Mouse (Mus musculus) right cerebral cortex, postnatal 14 days (tissue): Measurements from ENCODE around the gene Parp1.
A peak's percentile ranks its signal among the peaks of the same experiment; 100 is the strongest.

Source experiments
- DNase-seq: peaks from one replicate; pipeline ENCODE4 v3.0.0; 2022

The Parp1 gene

DNA sequence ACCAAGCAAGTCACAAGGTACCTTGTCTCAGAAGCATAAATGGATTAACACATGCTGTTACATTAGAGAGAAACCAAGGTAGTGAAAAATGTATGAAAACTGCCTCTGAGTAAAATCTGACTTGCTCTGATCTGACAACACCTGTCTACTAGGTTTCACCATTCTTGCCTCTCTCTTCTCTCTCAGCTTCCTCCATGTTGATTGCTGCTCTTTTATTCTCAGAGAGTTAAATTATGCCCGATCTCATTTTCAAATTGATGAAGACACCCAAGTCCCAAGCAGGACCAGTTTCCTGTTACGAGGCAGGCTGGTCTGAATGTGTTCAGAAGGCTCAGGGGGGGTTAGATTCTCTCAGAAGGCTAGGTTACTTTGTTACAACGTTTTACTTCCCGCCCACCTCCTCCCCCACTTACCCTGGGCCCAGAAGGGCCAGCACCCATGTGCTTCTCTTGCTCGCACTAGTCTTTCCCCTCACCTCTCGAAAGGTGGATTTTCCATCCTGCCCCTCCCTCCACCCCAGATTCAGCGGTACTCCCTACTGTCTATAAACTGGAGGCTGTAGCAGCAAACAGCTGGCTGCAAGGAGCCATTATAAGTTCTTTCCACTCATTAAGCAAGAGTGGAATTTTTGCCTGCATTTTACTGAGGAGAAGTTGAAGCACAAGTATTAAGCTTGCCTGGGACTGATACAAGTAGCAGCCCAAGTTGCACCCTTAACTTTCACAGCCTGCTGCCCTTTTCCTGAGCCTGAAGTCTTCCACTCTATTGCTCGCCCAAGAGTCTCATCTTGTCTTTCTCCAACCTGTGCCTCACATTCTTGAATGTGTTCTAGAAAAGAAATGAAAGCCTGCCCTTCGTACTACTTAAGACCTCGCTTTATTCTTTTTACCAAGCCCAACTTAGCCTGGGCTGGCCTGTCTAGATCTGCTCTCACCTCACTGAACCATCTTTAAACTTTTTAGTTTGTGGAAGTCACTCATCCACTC is 71.0 kb downstream of the Parp1 start:
- DNase-seq: no peak

- DNase-seq: peak; percentile 14
Measured at GRCm38 (mm10) chr1:180640605-180641125, 71.9 kb downstream of the Parp1 start.

GRCm38 (mm10) chr1:180641137-180641517 is 72.4 kb downstream of the Parp1 start, which contains the start of gene Lin9:
Gene Lin9, plus strand, starts transcription at chr1:180641150.
- DNase-seq: peak; percentile 88

- no peak for DNase-seq
Measured at GRCm38 (mm10) chr1:180641518-180642227, 72.9 kb downstream of the Parp1 start.

DNA sequence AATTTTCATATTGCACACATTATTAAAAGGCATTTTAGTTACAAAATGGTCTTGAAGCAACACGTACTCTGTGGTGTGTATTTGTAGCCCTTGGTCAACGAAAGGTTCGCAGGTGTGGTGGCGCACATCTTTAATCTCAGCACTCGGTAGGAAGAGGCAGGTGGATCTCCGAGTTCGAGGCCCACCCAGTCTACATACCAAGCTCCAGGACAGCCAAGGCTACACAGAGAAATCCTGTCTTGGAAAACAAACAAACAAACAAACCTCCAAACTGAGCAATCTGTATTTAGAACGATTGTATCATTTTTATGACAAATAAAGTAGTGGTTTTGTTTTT is 73.5 kb downstream of the Parp1 start:
- DNase-seq: no peak
